Mouse (Mus musculus): ENCODE data around the gene Pip4k2c.

DNA sequence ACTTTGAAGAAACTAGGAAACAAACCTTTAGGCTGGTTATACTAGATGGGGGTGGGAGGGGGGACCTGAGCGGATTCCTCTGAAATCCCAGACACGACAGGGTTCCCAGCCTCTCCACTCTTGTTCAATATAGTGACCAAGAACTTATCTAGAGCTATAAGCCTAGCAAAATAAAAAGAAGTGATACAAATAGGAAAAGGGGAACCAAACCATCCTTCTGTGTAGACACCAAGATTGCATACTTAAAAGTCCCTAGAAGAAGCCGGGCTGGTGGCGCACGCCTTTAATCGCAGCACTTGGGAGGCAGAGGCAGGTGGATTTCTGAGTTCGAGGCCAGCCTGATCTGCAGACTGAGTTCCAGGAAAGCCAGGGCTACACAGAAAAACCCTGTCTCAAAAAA, 58.1 kb downstream of the Pip4k2c start:
- TF ChIP-seq CTCF (IDR thresholded peaks at IDR 0.05; ENCODE audit: control insufficient read depth, insufficient read depth, insufficient replicate concordance, low read depth, low read length) (no peak), POLR2A (IDR thresholded peaks at IDR 0.05; ENCODE audit: control insufficient read depth, low read depth, low read length) (no peak)

All from testis, adult 2 months (tissue).